Mouse (Mus musculus): ENCODE results near the gene Vipr1. TPM values are rescaled to one million over a fixed set of nuclear protein-coding genes. Genes with fewer than 3 reads are reported as not detected.

The Vipr1 gene
- total RNA-seq, 2 experiments from 2014 or later: 1.4 to 2.1 TPM

GRCm38 (mm10) chr9:121708506-121709486 lies 66.3 kb downstream of the Vipr1 start:
- intact Hi-C loops (cut with DNase I): no loop called here
- no peak for DNase-seq (ENCODE audit: low spot score)

GRCm38 (mm10) chr9:121709898-121710583 lies 67.5 kb downstream of the Vipr1 start, which contains the start of gene Ss18l2:
Gene Ss18l2 (plus strand): TSS chr9:121710329.
- DNase-seq (ENCODE audit: low spot score): peak; percentile 94
- intact Hi-C loops (cut with DNase I): no loop called here

GRCm38 (mm10) chr9:121710584-121710975 lies 68.1 kb downstream of the Vipr1 start:
- intact Hi-C loops (cut with DNase I): no loop called here
- no peak for DNase-seq (ENCODE audit: low spot score)

GRCm38 (mm10) chr9:121717048-121717447 lies 74.5 kb downstream of the Vipr1 start:
- DNase-seq (ENCODE audit: low spot score): no peak
- intact Hi-C loops (cut with DNase I): no loop called here

- intact Hi-C loops (cut with DNase I): no loop called here
- no peak for DNase-seq (ENCODE audit: low spot score)
These were observed 75.7 kb downstream of the Vipr1 start for GRCm38 (mm10) chr9:121718070-121718705.

GRCm38 (mm10) chr9:121718792-121719318 lies 76.3 kb downstream of the Vipr1 start, which contains the start of gene Nktr:
Gene Nktr (plus strand): TSS chr9:121719169.
- intact Hi-C loops (cut with DNase I): no loop called here
- peak; percentile 97 for DNase-seq (ENCODE audit: low spot score)

- intact Hi-C loops (cut with DNase I): no loop called here
- no peak for DNase-seq (ENCODE audit: low spot score)
These were observed 77.1 kb downstream of the Vipr1 start for GRCm38 (mm10) chr9:121719347-121720331.

Other genes starting within 250 kb of the Vipr1 start
- not detected for gene Cck, start 147.0 kb upstream of the Vipr1 start, total RNA-seq (2021)
- gene Lyzl4, start 620 bp upstream of the Vipr1 start, total RNA-seq (2021): not detected
- 1 to 10 TPM; 4.6 to 6.8 TPM for gene Sec22c, start 62.8 kb downstream of the Vipr1 start, total RNA-seq (2021)
- gene Ss18l2, start 67.6 kb downstream of the Vipr1 start, total RNA-seq (2021): 100 to 1,000 TPM; 138 to 145 TPM
- 10 to 100 TPM; 29.1 to 38.1 TPM for gene Nktr, start 76.5 kb downstream of the Vipr1 start, total RNA-seq (2021)
- gene Zfp651, start 116.6 kb downstream of the Vipr1 start, total RNA-seq (2021): 100 to 1,000 TPM; 116 to 128 TPM
- gene Klhl40, start 134.9 kb downstream of the Vipr1 start, total RNA-seq (2021): 10 to 100 TPM; 10.1 to 10.5 TPM
- 100 to 1,000 TPM; 118 to 123 TPM for gene Hhatl, start 149.8 kb downstream of the Vipr1 start, total RNA-seq (2021)
- gene Ccdc13, start 196.7 kb downstream of the Vipr1 start, total RNA-seq (2021): not detected
- 100 to 1,000 TPM; 208 to 239 TPM for gene Higd1a, start 215.6 kb downstream of the Vipr1 start, total RNA-seq (2021)